Mouse (Mus musculus) liver, embryonic 13.5 days (tissue): ENCODE results near the gene Mgat1. TPM values are rescaled to one million over a fixed set of nuclear protein-coding genes. Genes with fewer than 3 reads are reported as not detected.
"Not testable (repeated sequence)": the region's sequence is repeated elsewhere in the genome, so short reads cannot be mapped to it uniquely, and the experiment has no call there.

Experiments
- ATAC-seq: fragments of 200-750 bp; cut with Nextera tagmentation; 2 replicates; pipeline ENCODE4 v1.8.0; 2017; ENCODE audit warnings: low read depth, mild to moderate bottlenecking, moderate number of reproducible peaks, moderate library complexity
- DNase-seq: peaks from one replicate; pipeline ENCODE4 v3.0.0; 2022
- H3K27ac ChIP-seq: fragments of 300-500 bp; sonication (generic); 2 replicates; pipeline ENCODE4 v1.5.1; 2015; ENCODE audit warnings: moderate library complexity, mild to moderate bottlenecking, inconsistent platforms
- H3K27me3 ChIP-seq: fragments of 300-500 bp; sonication (generic); 2 replicates; pipeline ENCODE4 v1.6.1; 2015; ENCODE audit warnings: mild to moderate bottlenecking, inconsistent platforms
- H3K36me3 ChIP-seq: fragments of 300-500 bp; sonication (generic); 2 replicates; pipeline ENCODE4 v1.6.1; 2015; ENCODE audit warnings: mild to moderate bottlenecking, inconsistent platforms
- H3K4me1 ChIP-seq: fragments of 300-500 bp; sonication (generic); replicated peaks from 2 replicates; pipeline ENCODE4 v1.6.1; 2015; ENCODE audit warnings: inconsistent platforms
- H3K4me2 ChIP-seq: fragments of 300-500 bp; sonication (generic); 2 replicates; pipeline ENCODE4 v1.6.1; 2015; ENCODE audit warnings: inconsistent platforms, mild to moderate bottlenecking, moderate library complexity
- H3K4me3 ChIP-seq: fragments of 300-500 bp; sonication (generic); replicated peaks from 2 replicates; pipeline ENCODE4 v1.5.1; 2015; ENCODE audit warnings: mild to moderate bottlenecking, inconsistent platforms
- H3K9ac ChIP-seq: fragments of 300-500 bp; sonication (generic); 2 replicates; pipeline ENCODE4 v1.6.1; 2015; ENCODE audit warnings: mild to moderate bottlenecking, inconsistent platforms
- H3K9me3 ChIP-seq: fragments of 300-500 bp; sonication (generic); replicated peaks from 2 replicates; pipeline ENCODE4 v1.6.1; 2016; ENCODE audit warnings: inconsistent platforms
- WGBS: fragments of 180-500 bp; shearing (Covaris S2); methylation state at CpG from one replicate; pipeline ENCODE4 v1.1.7; 2015; ENCODE audit not compliant: insufficient replicate concordance; 5-methylcytosine and 5-hydroxymethylcytosine counted together
- polyA plus RNA-seq: library from polyadenylated mRNA; unstranded; fragments of >200 nt; fragmentation: Nextera tagmentation; extraction: Ambion mirVana; gene quantifications from 2 replicates; pipeline ENCODE4 v1.2.1, GENCODE M21; 2015

The Mgat1 gene
- 32.0 and 32.6 TPM in 2 replicates for polyA plus RNA-seq

GRCm38 (mm10) chr11:49243727-49244594 lies at the start of gene Mgat1:
TSS of gene Mgat1 (plus strand) at chr11:49244191.
- H3K36me3 ChIP-seq: no peaks in the 10 kb centered on the region

GRCm38 (mm10) chr11:49194771-49195170 lies 49.2 kb upstream of the Mgat1 start:
- WGBS: 85% methylated on average over 9 of the region's 9 CpGs
- not testable (repeated sequence) for H3K27ac ChIP-seq, H3K9me3 ChIP-seq, H3K27me3 ChIP-seq, H3K4me1 ChIP-seq, ATAC-seq, DNase-seq, H3K9ac ChIP-seq, H3K4me3 ChIP-seq, H3K4me2 ChIP-seq, H3K36me3 ChIP-seq

More at GRCm38 (mm10) chr11:49243727-49244594, at the start of gene Mgat1:
- WGBS: under 1% methylated on average over 56 of the region's 60 CpGs
- peak within 1 kb of the TSS; percentile 65 for H3K4me3 ChIP-seq
- ATAC-seq: peak; percentile 88
- H3K4me1 ChIP-seq: peaks cover 75% of the 10 kb centered on the region
- peak within 1 kb of the TSS; percentile 91 for H3K4me2 ChIP-seq
- H3K9me3 ChIP-seq: no peaks in the 10 kb centered on the region
- no peaks in the 10 kb centered on the region for H3K27me3 ChIP-seq
- peak within 1 kb of the TSS; percentile 75 for H3K9ac ChIP-seq
- peak; percentile 87 for DNase-seq
- peak within 1 kb of the TSS; percentile 91 for H3K27ac ChIP-seq

- no peaks in the 10 kb centered on the region for H3K9me3 ChIP-seq
- H3K27ac ChIP-seq: no peak overlapping the region
- ATAC-seq (peak; percentile 29; the same call in 1 of the 2 replicates), DNase-seq (no peak)
- 27% methylated on average over 7 of the region's 7 CpGs for WGBS
- H3K4me3 ChIP-seq: no peak overlapping the region
- H3K4me2 ChIP-seq: no peak overlapping the region
- no peaks in the 10 kb centered on the region for H3K27me3 ChIP-seq
- H3K36me3 ChIP-seq: no peaks in the 10 kb centered on the region
- peaks cover 9% of the 10 kb centered on the region for H3K4me1 ChIP-seq
- no peak overlapping the region for H3K9ac ChIP-seq
Measured at GRCm38 (mm10) chr11:49195819-49196322, 48.1 kb upstream of the Mgat1 start.

- H3K4me3 ChIP-seq: no peak overlapping the region
- no peak overlapping the region for H3K4me2 ChIP-seq
- ATAC-seq (no peak), DNase-seq (no peak)
- no peak overlapping the region for H3K9ac ChIP-seq
- H3K4me1 ChIP-seq: peaks cover 31% of the 10 kb centered on the region
- no peaks in the 10 kb centered on the region for H3K27me3 ChIP-seq
- H3K9me3 ChIP-seq: no peaks in the 10 kb centered on the region
- H3K27ac ChIP-seq: no peak overlapping the region
- no peaks in the 10 kb centered on the region for H3K36me3 ChIP-seq
Measured at GRCm38 (mm10) chr11:49200666-49201065, 43.3 kb upstream of the Mgat1 start.

- Histone ChIP-seq H3K4me3 (no peak overlapping the region), H3K27ac (no peak overlapping the region), H3K27me3 (no peaks in the 10 kb centered on the region), H3K4me1 (peaks cover 33% of the 10 kb centered on the region), H3K9me3 (no peaks in the 10 kb centered on the region), H3K36me3 (no peaks in the 10 kb centered on the region; the same call in 1 of the 2 replicates), H3K9ac (no peak overlapping the region), H3K4me2 (no peak overlapping the region)
- ATAC-seq (no peak), DNase-seq (no peak)
Measured at GRCm38 (mm10) chr11:49201142-49201541, 42.8 kb upstream of the Mgat1 start.

GRCm38 (mm10) chr11:49202071-49202470 lies 41.9 kb upstream of the Mgat1 start:
- DNase-seq (no peak), ATAC-seq (no peak)
- no peaks in the 10 kb centered on the region for H3K27me3 ChIP-seq
- peak overlapping the region; percentile 92 for H3K9ac ChIP-seq
- WGBS: 31% methylated on average over 2 of the region's 2 CpGs
- peak overlapping the region; percentile 94 for H3K4me2 ChIP-seq
- H3K27ac ChIP-seq: peak overlapping the region; percentile 98
- peaks cover 8% of the 10 kb centered on the region; the same call in 1 of the 2 replicates for H3K36me3 ChIP-seq
- H3K4me1 ChIP-seq: peaks cover 43% of the 10 kb centered on the region
- H3K9me3 ChIP-seq: no peaks in the 10 kb centered on the region
- H3K4me3 ChIP-seq: peak overlapping the region; percentile 82

GRCm38 (mm10) chr11:49202523-49203061 lies 41.4 kb upstream of the Mgat1 start:
- WGBS: 2% methylated on average over 10 of the region's 10 CpGs
- Histone ChIP-seq H3K27ac (peak overlapping the region; percentile 98), H3K9me3 (no peaks in the 10 kb centered on the region), H3K4me2 (peak overlapping the region; percentile 94), H3K4me3 (peak overlapping the region; percentile 82), H3K9ac (peak overlapping the region; percentile 92), H3K27me3 (no peaks in the 10 kb centered on the region), H3K36me3 (peaks cover 8% of the 10 kb centered on the region; the same call in 1 of the 2 replicates), H3K4me1 (peaks cover 48% of the 10 kb centered on the region)
- DNase-seq: peak; percentile 15
- ATAC-seq: peak; percentile 9; the same call in 1 of the 2 replicates

- Histone ChIP-seq H3K27me3 (no peaks in the 10 kb centered on the region), H3K36me3 (peaks cover 8% of the 10 kb centered on the region; the same call in 1 of the 2 replicates), H3K4me1 (peaks cover 53% of the 10 kb centered on the region), H3K4me2 (peak within 1 kb of the TSS; percentile 94), H3K27ac (peak within 1 kb of the TSS; percentile 98), H3K4me3 (peak within 1 kb of the TSS; percentile 82), H3K9ac (peak within 1 kb of the TSS; percentile 92), H3K9me3 (no peaks in the 10 kb centered on the region)
- peak; percentile 92 for DNase-seq
- under 1% methylated on average over 45 of the region's 47 CpGs for WGBS
- ATAC-seq: peak; percentile 93
Measured at GRCm38 (mm10) chr11:49203129-49203768, 40.7 kb upstream of the Mgat1 start, which contains the start of gene Zfp62. TSS of gene Zfp62 (plus strand) at chr11:49203292.

GRCm38 (mm10) chr11:49203771-49204497 lies 40.1 kb upstream of the Mgat1 start:
- peak overlapping the region; percentile 98 for H3K27ac ChIP-seq

GRCm38 (mm10) chr11:49205080-49205590 lies 38.9 kb upstream of the Mgat1 start:
- H3K4me2 ChIP-seq: peak overlapping the region; percentile 94
- WGBS: 85% methylated on average over 6 of the region's 6 CpGs
- H3K9me3 ChIP-seq: no peaks in the 10 kb centered on the region
- H3K4me1 ChIP-seq: peaks cover 63% of the 10 kb centered on the region
- H3K27me3 ChIP-seq: no peaks in the 10 kb centered on the region
- DNase-seq (no peak), ATAC-seq (no peak)
- H3K4me3 ChIP-seq: peak overlapping the region; percentile 82; the same call in 1 of the 2 replicates
- peaks cover 8% of the 10 kb centered on the region; the same call in 1 of the 2 replicates for H3K36me3 ChIP-seq
- H3K27ac ChIP-seq: no peak overlapping the region; the same call in 1 of the 2 replicates
- H3K9ac ChIP-seq: peak overlapping the region; percentile 14; the same call in 1 of the 2 replicates

More at GRCm38 (mm10) chr11:49203771-49204497, 40.1 kb upstream of the Mgat1 start:
- ATAC-seq (peak; percentile 65), DNase-seq (no peak)
- H3K4me2 ChIP-seq: peak overlapping the region; percentile 94
- H3K9ac ChIP-seq: peak overlapping the region; percentile 92
- H3K9me3 ChIP-seq: no peaks in the 10 kb centered on the region
- no peaks in the 10 kb centered on the region for H3K27me3 ChIP-seq
- WGBS: under 1% methylated on average over 24 of the region's 24 CpGs
- peaks cover 8% of the 10 kb centered on the region; the same call in 1 of the 2 replicates for H3K36me3 ChIP-seq
- peak overlapping the region; percentile 82 for H3K4me3 ChIP-seq
- H3K4me1 ChIP-seq: peaks cover 57% of the 10 kb centered on the region
